Mouse (Mus musculus) mouse embryonic stem cell (cell line): ENCODE results near the gene Cpne7.
"Not testable (repeated sequence)": the region's sequence is repeated elsewhere in the genome, so short reads cannot be mapped to it uniquely, and the experiment has no call there.

Experiments
- in situ Hi-C, 2 experiments: fragments of 300-500 bp; cut with MboI; formaldehyde crosslinking; loops; 1 replicate in 1 of 2; 3 replicates in 1 of 2; pipeline ENCODE4 v1.14.3; 2019 to 2020; ENCODE audit warnings: low sequenced_read_pairs in 2 of 2, low pct_unique_long_range_greater_than_20kb in 1 of 2, mixed read lengths in 1 of 2; ENCODE audit not compliant: unreplicated experiment in 1 of 2

Cpne7 gene

DNA sequence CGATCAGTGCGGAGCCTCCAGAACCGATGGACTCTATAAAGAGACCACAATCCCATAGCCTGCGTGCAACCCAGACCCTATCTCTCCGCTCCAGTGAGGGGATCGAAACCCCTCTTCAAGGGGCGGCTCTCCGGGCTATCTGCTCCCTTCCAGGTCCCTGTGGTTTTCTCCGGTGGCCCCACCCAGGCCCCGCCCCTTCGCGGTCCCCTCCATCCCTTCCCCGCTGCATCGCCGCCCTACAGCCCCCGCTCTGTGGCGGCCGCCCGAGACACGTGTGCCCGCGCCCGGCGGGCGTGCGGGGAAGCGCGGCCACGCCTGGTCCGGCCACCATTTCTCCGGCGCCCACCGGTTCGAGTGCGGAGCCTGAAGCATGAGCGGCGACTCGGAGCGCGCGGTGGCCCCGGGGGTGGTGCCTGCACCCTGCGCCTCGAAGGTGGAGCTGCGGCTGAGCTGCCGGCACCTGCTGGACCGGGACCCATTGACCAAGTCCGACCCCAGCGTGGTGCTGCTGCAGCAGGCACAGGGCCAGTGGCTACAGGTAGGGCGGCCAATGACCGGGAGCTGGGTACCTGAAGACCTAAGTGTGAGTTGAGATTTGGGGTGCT, at the start of gene Cpne7:
TSS of gene Cpne7 (plus strand) at position 248 of the 605 bp plus-strand sequence.
- in situ Hi-C loops: loop anchor here in 1 of 2 experiments (10.0 kb wide), 1 partner anchor 78 kb away; no protein-coding TSS in a partner anchor

DNA sequence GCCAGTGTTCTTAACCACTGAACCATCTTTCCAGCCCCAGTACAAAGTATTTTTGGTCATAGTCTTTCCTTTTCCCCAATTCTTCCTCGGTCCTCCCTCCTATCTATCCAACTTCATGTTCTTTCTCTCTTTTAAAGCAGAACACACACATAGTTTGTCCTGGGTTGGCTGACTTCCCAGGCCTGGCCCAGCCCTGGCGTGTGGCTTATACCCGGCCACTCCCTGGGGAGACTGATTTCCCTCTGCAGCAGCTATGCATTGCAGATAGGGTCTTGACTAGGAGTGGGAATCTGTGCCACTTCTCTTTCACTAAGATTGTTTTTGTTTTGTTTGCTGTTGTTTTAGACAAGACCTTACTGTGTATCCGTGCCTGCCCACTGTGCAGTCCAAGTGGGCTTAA, 46.0 kb upstream of the Cpne7 start:
- in situ Hi-C loops: no loop called here

DNA sequence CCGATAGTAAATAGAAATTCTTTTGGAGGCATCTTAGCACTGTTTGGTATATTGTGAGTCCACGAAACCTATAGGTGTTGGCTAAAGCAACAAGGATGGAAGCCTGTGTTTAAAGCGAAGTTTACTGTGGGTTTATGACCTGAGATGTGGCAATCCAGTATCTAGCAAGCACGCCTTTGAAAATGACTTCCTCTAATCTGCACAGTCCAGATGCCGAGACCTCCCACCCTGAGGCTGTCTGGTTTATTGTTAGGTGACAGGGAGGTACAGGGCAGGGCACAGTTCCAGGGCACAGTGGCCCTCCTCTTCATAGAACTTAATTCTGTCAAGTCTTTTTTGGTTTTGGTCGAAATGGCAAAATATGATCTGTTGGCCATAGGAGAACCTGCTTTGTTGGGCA, 40.0 kb upstream of the Cpne7 start:
- in situ Hi-C loops: no loop called here

DNA sequence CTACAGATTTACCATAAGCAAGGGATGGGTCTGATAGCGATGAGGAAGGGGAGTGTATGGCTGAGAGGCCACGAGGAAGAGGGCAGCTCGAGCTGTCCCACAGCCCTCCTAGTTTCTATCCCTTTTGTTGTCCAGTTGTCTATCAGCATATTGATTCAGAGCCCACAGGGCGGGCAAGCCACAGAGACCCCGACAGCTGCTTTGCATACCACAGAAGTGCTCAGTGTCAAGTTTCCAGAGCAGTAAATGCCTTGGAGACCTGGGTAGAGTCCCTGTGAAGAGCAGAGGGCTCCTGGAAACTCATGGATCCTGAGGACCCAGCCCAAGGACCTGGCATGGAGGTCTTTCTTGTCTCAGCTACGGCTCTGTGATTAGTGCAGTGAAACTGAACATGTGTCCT, 34.2 kb upstream of the Cpne7 start:
- in situ Hi-C loops: no loop called here

DNA sequence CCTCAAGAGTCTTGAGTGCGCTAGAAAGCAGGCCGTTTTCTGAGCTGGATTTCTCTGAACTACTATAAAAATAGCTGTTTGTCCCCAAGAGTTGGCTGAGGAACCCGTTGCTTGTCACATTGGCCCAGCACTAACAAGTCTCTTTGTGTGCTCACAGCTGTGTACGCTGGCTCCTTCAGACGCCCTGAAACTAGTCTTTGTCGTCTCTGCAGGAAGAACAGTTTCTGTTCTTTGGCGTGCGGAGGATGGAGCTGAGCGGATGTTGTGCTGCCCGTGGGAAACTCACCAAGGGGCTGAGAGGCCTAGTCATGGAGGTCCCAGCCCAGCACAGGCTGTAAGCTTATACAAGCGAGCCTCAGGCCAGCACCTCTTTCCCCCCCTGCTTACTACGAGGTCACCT, 33.6 kb upstream of the Cpne7 start:
- in situ Hi-C loops: no loop called here

DNA sequence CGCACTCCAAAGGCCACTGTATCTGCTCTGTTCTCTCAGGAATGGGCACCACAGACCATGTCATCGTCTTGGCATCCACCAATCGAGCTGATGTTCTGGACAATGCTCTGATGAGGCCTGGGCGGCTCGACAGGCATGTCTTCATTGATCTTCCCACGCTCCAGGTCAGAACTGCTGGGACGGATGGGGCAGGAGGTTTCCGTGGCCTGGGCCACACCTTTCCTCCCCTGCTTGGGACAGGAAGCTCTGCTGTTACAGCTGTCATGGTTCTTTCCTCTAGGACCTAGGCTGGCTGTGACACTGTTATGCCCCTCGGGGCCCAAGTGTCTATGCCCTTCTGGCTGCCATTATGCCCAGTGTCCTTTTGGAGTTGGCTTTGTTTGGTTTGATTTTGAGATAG, 29.9 kb upstream of the Cpne7 start:
- in situ Hi-C loops: no loop called here

DNA sequence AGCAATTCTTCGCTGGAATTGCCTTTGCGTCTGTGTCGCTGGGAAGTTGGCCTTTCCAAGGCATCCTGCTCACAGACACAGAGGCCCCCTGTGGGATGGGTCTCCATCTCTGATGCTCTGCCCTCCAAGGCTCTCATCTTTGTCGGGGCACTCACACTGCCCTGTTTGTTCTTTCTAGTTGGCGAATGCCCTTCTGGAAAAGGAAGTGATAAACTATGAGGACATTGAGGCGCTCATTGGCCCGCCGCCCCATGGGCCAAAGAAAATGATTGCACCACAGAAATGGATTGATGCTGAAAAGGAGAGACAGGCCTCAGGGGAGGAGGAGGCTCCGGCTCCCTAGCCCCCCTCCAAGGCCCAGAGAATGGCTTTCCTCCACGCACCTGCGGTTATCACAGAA, 20.0 kb upstream of the Cpne7 start:
- in situ Hi-C loops: no loop called here

DNA sequence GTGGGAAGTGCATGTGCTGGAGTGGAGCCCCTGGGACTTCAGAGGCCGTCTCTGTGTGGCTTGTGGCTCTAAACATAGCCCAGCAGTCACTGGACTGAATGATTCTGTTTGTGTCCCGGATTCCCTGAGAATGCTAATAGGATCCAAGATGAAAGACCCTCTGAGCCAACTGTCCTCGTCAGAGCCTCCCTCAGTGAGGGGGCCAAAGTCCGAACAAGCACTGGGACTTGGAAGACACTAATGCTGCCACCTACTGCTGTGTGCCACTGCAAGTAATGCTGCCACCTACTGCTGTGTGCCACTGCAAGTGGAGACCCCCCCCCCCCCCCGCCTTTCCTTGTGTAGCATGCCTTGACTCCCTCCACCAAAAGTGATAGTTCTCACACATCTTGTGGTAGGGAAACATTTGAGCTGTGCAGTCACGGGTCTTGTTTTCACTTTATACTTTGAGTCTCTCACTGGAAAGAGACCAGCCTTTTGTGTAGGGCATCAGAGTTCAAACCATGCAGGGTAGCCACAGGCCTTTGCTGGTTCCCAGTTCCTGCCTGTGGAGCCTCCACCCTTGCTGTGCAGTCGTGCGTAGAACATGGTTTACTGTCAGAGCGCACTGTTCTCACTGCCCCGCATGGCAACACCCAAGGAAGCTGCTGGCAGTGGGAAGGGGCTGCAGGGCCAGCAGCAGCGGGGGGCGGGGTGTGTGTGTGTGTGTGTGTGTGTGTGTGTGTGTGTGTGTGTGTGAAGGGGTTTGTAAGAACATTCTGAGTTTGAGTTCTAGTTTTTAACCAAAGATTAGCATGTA, 19.2 kb upstream of the Cpne7 start:
- in situ Hi-C loops: no loop called here

DNA sequence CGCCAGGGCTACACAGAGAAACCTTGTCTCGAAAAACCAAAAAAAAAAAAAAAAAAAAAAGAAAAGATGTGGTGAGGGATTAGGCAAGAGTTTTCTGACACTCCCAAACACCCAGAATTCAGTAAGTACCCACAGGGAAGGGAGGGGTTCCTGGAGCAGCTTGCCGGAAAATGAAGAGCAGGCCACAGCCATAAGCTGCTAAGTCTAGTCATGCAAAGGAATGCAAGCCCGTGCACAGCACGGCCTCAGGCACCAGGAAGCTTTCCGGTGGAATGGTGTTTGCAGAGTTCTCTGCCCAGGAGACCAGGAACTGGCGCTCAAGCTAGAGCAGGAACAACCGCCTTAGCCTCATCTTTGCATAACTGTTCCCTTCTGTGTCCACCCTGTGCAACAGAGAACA, 16.9 kb upstream of the Cpne7 start:
- in situ Hi-C loops: no loop called here

DNA sequence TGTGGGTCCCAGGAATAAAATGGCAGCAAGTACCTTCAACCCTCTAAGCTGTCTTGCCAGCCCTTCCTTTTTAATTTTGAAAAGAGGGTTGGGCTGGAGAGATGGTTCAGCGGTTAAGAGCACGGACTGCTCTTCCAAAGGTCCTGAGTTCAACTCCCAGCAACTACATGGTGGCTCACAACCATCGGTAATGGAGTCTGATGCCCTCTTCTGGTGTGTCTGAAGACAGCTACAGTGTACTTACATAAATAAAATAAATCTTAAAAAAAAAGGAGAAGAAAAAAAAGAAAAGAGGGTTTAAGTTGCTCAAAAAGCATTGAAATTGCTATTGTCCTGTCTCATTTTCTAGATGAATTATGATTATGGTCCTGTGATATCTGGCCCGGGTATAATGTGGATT, 15.9 kb upstream of the Cpne7 start:
- in situ Hi-C loops: no loop called here

DNA sequence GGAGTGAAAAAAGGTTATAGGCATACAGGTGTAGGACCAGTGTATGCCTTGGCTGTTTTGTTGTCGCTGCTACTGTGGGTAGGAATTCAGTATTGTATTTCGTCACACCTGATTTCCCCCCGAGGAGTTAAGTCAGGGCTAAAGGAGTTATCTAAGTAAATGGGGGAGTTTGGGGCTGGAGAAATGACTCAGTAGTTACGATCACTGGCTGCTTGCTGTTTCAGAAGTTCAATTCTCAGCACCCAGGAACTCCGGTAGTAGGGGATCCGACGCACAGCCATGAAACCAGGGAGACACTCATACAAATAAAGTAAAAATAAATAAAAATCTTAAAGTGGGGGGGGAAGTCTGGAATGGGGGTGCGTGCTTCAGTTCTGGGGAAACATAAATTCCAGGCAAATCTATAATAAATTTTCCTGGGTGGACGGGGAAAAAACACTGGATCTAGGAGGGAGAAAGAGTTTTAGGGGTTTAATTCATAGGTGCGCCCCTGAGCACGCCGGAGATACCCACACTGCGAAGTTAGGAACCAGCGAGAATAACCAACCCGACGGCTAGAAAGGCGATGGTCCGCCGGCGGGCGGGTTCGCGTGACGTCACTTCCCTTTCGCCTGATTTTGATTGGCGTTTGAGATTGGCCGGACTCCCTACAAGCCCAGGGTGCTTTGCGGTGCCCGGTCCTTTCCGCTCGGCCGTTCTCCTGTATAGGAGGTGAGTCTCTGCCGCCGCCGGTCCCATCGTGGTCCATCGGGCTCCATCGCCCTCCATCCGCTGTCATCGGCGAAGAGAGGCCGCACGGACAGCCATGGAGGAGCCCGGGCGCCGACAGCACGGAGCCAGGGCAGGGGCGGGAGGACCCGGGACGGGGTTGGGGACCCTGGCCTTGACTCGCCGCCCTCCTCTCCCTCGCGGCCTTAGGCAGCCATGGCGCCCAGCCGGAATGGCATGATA, 15.2 kb upstream of the Cpne7 start, which contains the start of gene Rpl13:
TSS of gene Rpl13 (plus strand) at position 616 of the 951 bp plus-strand sequence.
- in situ Hi-C loops: no loop called here

DNA sequence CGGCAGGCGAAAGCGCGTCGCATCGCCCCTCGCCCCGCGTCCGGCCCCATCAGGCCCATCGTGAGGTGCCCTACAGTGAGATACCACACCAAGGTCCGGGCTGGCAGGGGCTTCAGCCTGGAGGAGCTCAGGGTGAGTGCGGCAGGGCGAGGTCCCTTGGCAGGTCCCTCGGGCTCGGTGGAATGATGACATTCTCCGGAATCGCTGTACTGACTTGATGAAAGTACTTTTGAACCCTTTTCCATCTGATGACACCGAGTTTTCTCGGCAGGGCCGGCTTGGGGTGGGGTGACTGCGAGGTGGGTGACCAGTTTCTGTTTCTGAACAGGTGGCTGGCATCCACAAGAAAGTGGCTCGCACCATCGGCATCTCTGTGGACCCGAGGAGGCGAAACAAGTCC, 14.3 kb upstream of the Cpne7 start:
- in situ Hi-C loops: not testable (repeated sequence)

DNA sequence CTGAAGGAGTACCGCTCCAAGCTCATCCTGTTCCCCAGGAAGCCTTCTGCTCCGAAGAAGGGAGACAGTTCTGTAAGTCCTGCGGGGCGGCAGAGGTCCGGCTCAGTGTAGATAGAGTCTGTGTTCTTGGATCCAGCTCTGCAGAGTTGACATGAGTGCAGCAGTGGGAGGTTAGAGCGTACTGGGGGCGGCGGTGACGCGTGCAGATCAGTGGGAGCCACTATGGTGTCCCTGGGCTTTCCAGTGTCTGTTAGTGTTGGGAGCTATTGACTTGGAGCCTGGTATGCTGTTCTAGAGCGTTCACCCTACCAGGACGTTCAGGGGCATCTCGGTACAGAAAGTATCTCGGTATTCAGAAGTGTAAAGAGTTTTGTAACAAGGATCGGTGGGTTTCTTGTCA, 13.9 kb upstream of the Cpne7 start:
- in situ Hi-C loops: no loop called here

DNA sequence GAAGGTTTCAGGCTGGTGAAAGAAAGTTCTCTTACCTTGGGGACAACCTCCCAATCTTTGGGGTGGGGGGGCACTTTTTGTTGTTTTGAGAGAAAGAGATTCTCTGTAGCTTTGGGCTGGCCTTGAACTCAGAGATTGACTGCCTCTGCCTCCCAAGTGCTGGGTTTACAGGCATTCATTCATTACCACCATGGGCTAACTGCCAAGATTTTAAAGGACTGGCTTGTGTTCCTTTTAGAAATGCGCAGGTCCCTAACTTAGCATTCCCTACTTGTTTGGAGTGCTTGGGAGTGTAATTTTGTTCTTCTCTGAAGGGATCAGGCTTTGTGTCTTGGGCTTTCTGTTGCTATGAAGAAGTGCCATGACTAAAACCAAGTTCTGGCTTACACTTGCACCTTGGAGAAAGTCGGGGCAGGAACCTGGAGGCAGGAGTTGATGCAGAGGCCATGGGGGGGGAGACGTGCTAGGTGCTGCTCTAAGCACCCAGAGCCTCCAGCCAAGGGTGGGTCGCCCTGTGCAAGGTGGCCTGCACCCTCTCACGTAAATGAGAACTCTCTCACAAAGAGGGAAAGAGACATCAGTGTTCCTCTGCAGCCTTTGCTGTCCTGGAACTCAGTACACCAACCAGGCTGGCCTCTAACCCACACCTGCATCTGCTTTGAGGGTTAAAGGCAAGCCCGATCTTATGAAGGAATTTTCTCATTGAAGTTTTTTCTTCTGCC, 13.0 kb upstream of the Cpne7 start:
- in situ Hi-C loops: no loop called here

DNA sequence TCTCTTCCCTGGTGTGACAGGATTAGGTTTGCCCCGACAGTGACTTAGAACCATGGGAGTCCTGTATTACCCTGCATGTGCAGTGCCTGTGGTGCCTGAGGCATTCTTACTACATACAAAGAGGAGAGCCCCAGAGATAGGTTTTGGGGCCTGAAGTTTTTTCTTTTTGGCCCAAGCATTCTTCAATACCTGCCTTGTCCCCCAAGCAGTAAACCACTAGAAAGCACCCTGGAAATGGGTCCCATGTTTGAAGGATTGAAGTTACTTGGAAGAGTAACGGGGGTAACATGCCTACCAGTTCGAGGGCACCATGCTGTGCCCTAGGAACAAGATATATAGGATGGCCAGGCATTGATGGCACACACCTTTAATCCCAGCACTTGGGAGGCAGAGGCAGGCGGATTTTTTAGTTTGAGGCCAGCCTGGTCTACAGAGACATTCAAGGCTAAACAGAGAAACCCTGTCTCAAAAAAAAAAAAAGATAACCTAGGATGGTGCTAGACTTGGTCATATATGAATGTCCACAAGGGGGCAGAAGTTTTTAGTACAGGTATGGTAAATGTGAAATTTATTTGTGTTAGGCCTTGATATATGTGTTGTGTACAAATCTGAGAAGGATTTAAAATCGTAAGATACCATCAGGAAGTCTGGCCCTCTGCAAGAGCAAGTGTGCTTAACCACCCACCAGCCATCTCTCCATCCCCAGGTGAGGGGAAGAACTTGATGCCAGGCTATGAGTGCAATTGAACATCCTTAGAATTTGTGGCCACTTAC, 11.4 kb upstream of the Cpne7 start:
- in situ Hi-C loops: no loop called here

DNA sequence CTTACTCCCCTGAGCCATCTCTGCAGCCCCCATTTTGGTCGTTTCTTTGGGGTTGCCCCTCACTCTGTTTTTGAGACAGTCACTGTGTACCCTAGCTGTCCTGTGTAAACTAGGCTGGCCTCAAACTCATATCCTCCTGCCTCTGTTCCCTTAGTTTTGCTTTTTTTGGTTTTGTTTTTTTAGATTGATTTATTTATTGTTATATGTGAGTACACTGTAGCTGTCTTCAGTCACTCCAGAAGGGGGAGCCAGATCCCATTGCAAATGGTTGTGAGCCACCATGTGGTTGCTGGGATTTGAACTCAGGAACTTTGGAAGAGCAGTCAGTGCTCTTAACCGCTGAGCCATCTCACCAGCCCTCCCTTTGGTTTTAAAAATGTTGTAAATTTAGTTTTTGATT, 10.6 kb upstream of the Cpne7 start:
- in situ Hi-C loops: no loop called here

DNA sequence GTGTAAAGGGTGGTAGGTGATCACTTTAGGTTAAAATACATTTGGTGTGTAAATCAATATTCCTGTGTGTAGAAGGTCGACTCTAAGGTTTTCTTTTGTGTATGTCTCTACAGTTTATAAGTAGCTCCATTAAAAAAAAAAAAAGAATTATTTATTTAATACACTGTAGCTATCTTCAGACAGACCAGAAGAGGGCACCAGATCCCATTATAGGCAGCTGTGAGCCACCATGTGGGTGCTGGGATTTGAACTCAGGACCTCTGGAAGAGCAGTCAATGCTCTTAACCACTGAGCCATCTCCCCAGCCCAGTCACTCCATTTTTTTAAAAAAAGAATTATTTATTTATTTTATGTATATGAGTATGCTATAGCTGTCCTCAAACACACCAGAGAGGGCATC, 9.2 kb upstream of the Cpne7 start:
- in situ Hi-C loops: no loop called here

DNA sequence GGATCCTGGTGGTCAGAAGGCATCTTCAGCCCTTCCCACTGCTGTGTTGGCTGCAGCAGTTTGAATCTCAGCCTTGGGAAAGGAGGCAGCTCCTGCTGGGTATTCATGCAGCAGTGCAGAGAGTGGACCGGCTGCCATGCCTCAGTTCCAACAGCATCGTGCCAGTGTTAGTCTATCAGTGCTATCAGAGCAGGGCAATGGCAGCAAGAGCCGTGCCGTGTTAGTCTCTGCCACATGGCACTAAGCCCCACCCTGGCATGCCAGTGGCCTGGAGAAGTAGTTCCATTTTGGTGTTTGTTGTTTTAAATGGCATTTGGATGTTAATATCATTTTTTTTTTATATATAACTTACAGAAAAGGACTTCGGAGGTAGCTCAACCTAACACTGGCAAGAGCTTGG, 8.2 kb upstream of the Cpne7 start:
- in situ Hi-C loops: no loop called here
